Mouse (Mus musculus) frontal cortex, postnatal 36 days (tissue): Measurements from ENCODE around the gene Snu13.

Experiments used
- DNase-seq, 2 experiments: peaks; one replicate each; pipeline ENCODE4 v3.0.0; 2022; ENCODE audit warnings: low spot score in 2 of 2

Gene Snu13

DNA sequence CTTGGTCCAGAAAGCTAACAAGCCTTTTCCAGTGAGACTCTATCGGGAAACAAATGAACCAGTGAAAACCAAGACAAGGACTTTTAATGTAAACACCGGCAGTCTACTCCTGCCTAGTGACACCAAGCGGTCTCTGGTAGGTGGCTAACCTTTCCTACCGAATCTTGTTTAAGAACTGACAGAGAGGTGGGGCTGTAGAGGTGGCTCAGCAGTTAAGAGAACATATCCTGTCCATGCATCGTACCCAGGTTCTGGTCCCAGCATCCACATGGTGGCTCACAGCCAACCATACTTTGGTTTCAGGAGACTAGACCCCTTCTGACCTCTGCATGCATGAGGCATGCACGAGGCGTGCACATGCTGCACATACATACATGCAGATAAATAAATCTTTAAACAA lies 20.1 kb downstream of the Snu13 start:
- no peak for DNase-seq

DNA sequence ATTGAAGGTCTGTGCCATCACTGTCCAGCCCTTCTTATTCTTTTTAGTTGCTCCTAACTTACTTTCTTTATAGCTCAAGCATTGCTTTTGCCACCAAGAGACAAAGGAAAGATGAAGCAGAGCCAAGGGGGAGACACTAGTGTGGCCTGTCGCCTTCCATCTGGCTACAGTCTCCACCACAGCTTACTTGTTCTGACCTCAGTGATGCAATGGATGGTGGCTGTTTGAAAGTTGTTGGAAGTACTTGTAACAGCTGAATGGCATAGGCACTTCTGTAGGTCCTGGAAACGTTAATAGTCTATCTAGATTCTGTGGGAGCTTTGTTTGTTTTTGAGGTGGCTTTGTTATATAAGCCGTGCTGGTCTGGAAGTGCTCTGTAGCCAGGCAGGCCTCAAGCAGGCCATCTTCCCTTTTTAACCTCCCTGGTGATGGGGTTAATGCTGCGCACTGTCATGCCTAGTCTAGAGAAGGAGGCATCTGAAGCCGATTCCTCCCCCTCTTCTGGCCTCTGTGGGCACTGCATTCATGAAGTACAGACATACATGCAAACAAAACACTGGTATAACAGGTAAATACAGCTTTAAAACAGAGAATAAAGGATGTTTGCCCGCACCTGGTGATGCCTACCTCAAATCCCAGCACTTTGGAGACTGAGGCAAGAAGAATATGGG lies 23.3 kb downstream of the Snu13 start:
- DNase-seq, result no peak

DNA sequence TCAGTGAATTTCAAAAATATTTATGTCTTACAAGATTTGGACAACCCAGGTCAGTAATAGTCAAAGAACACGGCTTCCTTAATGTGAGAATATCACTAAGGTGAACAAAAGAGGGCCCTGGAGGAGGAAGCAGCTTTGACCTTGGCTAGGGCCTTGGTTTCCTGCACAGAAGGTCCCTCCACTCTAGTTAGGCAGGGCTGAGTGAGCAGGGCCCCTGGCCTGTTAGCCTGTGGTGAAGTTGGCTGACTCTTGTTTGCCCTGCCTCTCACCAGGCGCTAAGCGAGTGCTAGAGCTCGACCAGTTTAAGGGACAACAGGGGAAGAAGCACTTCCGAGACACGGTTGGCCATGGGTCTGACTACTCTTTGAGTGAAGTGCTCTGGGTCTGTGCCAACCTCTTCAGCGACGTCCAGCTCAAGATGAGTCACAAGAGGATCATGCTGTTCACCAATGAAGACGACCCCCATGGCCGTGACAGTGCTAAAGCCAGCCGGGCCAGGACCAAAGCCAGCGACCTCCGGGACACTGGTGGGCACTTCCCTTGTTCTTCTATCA lies 24.8 kb downstream of the Snu13 start:
- no peak for DNase-seq

DNA sequence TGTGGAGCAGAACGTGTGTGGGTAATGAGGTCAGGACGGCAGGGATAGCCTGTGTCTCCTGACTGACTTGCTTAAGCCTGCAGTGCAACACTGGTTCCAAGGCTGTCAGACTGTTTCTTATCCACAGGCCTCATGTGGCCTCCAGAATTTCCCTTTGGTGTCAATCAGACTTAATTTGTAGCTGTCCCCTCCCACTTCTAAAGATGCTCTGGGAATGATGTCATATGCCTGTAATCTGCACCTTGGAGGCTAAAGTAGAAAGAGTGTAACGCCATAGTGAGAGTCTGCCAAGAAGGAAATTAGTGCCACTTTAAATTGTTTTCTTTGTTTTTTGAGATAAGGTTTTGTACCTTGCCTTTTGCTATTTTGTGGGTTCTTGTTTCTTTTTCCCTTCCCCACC lies 28.1 kb downstream of the Snu13 start:
- no peak for DNase-seq

DNA sequence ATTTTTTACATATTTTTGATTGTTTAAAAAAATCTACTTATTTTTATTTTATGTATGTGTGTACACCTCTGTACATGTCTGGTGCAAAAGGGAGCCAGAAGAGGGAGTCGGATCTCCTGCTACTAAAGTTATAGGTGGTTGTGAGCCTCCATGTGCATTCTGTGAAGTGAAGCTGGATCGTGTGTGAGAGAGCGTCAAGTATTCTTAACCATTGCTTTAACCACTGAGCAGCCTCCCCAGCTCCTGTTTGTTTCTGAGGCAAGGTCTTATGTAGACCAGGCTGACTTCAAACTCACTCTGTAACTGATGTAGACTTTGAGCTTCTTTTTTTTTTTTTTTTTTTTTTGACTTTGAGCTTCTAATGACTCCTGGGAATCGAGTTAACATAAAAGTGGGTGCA lies 29.9 kb downstream of the Snu13 start:
- no peak for DNase-seq

DNA sequence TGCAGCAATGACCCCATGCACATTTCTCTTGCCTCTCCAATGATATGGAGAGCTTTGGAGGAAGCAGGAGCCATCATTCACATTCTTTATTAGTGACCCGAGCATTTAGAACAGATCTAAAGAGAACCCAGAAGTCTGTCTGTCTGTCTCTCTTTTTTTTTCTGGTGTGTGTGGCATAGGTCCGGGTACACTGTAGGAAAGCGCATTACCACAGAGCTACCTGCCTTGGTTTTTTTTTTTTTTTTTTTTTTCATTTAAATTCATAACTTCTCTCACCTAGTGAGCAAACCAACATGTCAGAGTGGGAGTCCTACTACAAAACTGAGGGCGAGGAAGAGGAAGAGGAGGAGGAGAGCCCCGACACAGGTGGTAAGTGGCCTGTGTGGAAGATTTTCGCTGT lies 30.6 kb downstream of the Snu13 start:
- no peak for DNase-seq

DNA sequence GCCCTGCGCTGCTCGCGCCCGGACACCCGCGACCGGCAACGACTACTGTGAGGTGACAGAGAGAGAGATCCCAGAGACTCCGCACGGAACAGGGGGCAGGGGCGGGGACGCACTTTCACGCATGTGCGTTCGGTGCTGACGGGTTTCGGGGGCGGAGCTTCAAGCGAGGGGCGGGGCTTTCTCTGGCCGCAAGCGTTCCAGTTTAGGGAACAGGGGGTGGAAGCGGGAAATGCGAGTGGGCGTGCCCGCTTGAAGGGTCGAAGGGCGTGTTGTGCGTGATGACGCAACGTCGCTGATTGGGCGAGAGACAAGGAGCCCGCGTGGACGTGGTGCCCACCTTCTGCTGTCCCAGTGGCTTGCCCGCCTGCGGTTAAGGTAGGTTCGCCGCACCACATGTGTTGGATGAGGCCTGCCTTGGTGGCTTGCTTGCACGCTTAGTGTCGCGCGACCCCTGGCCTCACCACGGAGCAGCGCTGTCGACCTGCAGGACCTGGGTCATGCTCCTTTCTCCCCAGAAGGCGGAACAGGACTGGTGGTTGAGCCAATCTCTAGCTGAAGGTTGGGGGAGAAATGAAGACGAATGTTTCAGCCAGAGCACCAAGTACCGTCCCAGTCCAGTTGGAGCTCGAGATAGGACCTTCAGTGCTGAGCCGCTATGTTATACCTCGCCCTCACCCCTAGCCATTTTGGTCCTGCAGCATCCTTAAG lies 31.1 kb downstream of the Snu13 start:
- DNase-seq, result peak; percentile 100

DNA sequence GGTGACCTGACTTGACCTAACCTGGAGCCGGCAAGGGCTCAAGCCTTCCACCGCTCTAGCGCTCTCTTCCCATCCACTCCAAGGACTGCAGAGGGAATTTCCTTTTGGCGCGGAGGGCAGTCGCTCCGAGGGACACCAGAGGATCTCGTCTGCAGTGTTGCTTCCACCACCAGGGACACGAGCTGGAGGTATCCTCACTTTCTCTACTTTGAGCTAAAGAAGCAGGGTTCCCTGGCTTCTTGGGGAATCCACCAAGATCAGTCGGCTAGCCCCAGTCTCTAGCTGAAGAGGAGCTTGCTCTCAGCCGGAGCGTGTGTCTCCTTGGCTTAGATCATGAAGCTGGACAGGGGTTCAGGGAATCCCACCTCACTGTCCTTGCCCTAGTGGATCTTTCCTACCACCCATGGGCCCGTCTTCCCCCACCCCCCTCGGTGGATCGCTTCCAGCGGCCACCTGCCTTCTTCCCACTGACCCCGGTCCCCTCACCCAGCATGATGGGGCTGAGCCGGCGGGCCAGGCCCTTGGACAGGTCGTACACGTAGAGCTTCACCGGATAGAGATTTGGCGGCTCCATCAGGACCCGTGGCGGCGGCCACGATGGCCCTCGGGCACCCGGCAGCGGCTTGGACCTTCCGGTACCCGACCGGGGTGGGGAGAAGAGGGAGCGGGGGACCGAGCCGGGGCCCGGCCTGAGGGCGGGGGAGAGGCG lies 31.9 kb downstream of the Snu13 start:
- DNase-seq, result peak; percentile 24 to 32

DNA sequence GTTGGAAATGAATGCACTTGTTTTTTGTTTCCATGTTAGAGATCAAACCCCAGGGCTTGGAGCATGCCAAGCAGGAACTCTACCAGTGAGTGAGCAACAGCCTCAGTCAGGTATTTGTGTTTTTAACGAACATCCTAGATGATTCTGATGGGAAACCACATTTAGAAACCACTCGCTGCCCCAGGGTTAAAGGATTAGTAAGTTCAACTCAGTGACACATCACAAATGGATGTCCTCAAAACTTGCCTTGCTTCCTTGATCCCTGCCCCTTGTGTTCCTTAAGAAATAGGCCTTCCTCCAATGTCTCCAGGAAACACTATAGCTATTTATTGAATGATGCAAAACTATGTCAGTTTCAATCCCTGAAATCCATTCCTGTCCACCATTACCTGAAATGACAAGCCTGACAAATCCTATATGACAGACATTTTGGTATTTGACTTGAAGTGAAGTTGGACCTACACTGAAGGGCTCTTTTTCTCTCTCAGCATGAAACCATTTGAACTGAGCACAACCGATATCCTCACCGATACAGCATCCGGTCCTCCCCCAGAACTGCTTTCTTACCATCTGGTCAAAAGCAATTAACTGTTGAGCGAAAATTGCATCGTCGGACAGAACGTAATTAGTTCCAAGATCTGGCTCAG lies 32.5 kb downstream of the Snu13 start:
- no peak for DNase-seq

DNA sequence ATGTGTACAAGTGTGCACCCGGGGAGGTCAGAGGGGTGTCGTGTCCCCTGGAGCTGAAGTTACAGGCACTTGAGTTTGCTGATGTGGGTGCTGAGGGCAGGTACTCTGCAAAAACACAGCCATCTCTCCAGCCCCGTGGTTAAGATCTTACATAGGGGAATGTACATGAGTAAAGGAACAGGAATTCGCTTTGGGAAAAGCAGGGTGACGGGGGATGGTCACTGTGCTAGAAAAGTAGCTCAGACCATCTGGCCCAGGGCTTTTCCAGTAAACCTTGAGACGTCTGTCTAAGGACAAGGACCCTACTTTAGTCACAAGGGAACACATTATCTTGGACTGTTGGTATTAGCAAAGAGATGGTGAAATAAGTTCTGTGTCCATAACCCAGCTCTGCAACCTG lies 35.5 kb downstream of the Snu13 start:
- DNase-seq, result no peak

DNA sequence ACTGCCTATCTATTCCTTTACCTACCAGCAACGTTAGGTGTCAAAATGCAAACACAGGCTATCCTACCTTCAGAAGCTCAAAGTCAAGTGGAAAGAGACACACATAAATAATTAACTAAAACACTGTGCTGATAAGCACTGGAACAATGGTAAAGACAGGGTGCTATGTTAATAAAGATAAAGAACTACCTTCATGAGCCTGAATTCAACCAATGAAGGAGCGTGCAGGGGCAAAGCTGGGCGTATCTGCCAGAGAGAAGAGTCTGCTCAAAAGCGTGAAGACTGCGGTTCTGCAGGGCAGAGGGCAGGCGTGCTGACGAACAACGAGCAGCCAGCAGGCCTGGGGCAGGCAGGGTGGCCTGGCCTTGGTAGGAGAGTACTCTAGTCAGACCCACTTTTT lies 43.1 kb downstream of the Snu13 start:
- no peak for DNase-seq

DNA sequence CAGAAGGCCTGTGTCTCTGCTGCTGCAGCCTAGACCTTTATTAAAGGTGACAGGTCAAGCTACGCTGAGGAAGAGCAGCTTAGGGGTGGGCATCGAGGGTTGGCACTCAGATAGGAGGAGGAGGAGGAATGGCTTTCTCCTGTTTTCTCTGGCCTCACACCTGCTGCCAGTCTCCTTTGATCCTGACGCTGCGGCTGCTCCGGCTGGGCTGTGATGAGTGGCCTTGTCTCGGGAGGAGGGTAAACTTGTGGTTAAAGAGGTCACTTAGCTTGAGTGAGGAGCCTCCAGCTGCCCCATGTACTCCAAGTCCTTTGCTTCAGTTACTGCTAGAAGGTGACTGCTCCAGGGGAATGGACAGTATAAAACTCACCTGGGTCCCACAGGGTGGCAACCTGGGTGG lies 53.4 kb downstream of the Snu13 start:
- DNase-seq, result no peak

DNA sequence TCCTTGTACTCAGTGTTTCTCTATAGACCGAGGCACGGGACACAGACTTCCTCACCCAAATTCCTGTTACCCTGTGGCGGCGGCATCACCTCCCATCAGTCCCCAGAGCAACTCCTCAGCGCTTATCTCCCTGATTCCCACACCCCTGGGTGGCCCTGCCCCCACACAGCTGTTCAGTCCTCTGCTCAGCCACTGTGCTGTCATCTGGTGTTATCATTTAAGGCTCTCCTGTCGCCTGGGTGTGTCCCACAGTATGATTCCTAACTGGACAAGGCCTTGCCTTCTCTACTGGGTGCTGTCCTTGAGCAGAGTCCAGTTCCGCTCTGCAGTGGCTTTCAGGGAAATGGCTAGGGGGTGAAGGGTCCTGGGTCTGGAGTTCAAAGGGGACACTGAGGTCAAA lies 56.8 kb downstream of the Snu13 start:
- DNase-seq, result no peak
